13 mouse cellular contexts compared by ENCODE assay signal in genomic region chr19:30091644-30092295, GRCm38 (mm10).
"Had no signal": no experiment of that assay in that cellular context is flagged by ENCODE, and none has a peak within 500 bp of the region (broad histone marks: within the 10 kb centered on the region; RNA-seq: fewer than 3 reads in every experiment).

No protein-coding gene starts in this region.

- H3K4me2 ChIP-seq: kidney, embryonic 15.5 days; limb, embryonic 12.5 days; liver, embryonic 13.5 days; lung, embryonic 15.5 days; midbrain, embryonic 11.5 days had no signal

- H3K4me1 ChIP-seq: kidney, embryonic 15.5 days; liver, embryonic 13.5 days; lung, embryonic 15.5 days; megakaryocyte, embryonic 14.5 days had no signal

- H3K9me3 ChIP-seq: kidney, embryonic 15.5 days; limb, embryonic 12.5 days; liver, embryonic 13.5 days; lung, embryonic 15.5 days; megakaryocyte, embryonic 14.5 days had no signal

- H3K27ac ChIP-seq: kidney, embryonic 15.5 days; limb, embryonic 12.5 days; liver, embryonic 13.5 days; lung, embryonic 15.5 days; macrophage had no signal

- DNase-seq: kidney, adult 2 months; kidney, postnatal 25 days; liver, embryonic 13.5 days; liver, postnatal 0 days; lung, postnatal 14 days; right cerebral cortex, postnatal 25 days; thymus, postnatal 36 days had no signal

- H3K4me3 ChIP-seq: kidney, embryonic 15.5 days; limb, embryonic 12.5 days; liver, embryonic 13.5 days; lung, embryonic 15.5 days; megakaryocyte, embryonic 14.5 days had no signal

- H3K9ac ChIP-seq: kidney, embryonic 15.5 days; limb, embryonic 12.5 days; liver, embryonic 13.5 days; liver, postnatal 0 days; lung, embryonic 15.5 days had no signal

- ATAC-seq: liver, postnatal 0 days had no signal

- H3K27me3 ChIP-seq: kidney, embryonic 15.5 days; limb, embryonic 12.5 days; liver, embryonic 13.5 days; lung, embryonic 15.5 days; megakaryocyte, embryonic 14.5 days had no signal
